17 mouse cellular contexts compared by ENCODE assay signal in genomic region chr12:109926643-109927042, GRCm38 (mm10).
DNase-seq lines count a peak whose midpoint lies in the region; ATAC-seq and TF ChIP-seq lines count a peak whose summit lies in the region.
"Had no signal": no experiment of that assay in that cellular context is flagged by ENCODE, and none has a peak within 500 bp of the region (broad histone marks: within the 10 kb centered on the region; RNA-seq: fewer than 3 reads in every experiment).

No protein-coding gene starts in this region.

- no peak overlapping the region for H3K4me3 ChIP-seq in heart, adult 2 months
- H3K4me3 ChIP-seq in liver, postnatal 0 days (ENCODE audit: low read depth, low read length), result no peak overlapping the region
- H3K4me3 ChIP-seq: embryonic facial prominence, embryonic 13.5 days; forebrain, embryonic 13.5 days; limb, embryonic 15.5 days; neural tube, embryonic 13.5 days had no signal

- no peaks in the 10 kb centered on the region for H3K79me2 ChIP-seq in heart, adult 2 months (replicated peaks; ENCODE audit: control insufficient read depth, insufficient read depth, low read length)

- H3K36me3 ChIP-seq in heart, adult 2 months (ENCODE audit: control insufficient read depth, insufficient read depth, low read length), result no peaks in the 10 kb centered on the region
- H3K36me3 ChIP-seq in liver, postnatal 0 days (replicated peaks; ENCODE audit: insufficient read depth, low read length), result no peaks in the 10 kb centered on the region
- H3K36me3 ChIP-seq: embryonic facial prominence, embryonic 13.5 days; limb, embryonic 15.5 days; neural tube, embryonic 13.5 days had no signal

- H3K4me1 ChIP-seq in heart, adult 2 months (ENCODE audit: control insufficient read depth, insufficient read depth, low read length), result no peaks in the 10 kb centered on the region
- H3K4me1 ChIP-seq in liver, postnatal 0 days (ENCODE audit: insufficient read depth), result no peaks in the 10 kb centered on the region
- H3K4me1 ChIP-seq: embryonic facial prominence, embryonic 13.5 days; neural tube, embryonic 13.5 days had no signal

- TF ChIP-seq POLR2A in heart, adult 2 months (IDR thresholded peaks at IDR 0.05; ENCODE audit: insufficient read depth, low read depth, low read length), result no peak

- no peak overlapping the region for H3K9ac ChIP-seq in heart, adult 2 months (ENCODE audit: low read depth, low read length)
- no peak overlapping the region for H3K9ac ChIP-seq in liver, postnatal 0 days (replicated peaks)
- H3K9ac ChIP-seq: embryonic facial prominence, embryonic 13.5 days; forebrain, embryonic 13.5 days; limb, embryonic 15.5 days; neural tube, embryonic 13.5 days had no signal

- no peak for ATAC-seq in liver, postnatal 0 days
- ATAC-seq in megakaryocyte progenitor cell, adult 5-6 weeks (replicated peaks; ENCODE audit: poor library complexity), result peak; percentile 26; the same call in 1 of the 2 replicates
- ATAC-seq: activated CD4-positive, CD25-positive, alpha-beta regulatory T cell, adult 4 months; forebrain, embryonic 13.5 days had no signal

- H3K27me3 ChIP-seq in heart, adult 2 months (ENCODE audit: control insufficient read depth, insufficient read depth, low read length), result no peaks in the 10 kb centered on the region
- no peaks in the 10 kb centered on the region for H3K27me3 ChIP-seq in liver, postnatal 0 days (ENCODE audit: insufficient read depth, low read length)
- H3K27me3 ChIP-seq: embryonic facial prominence, embryonic 13.5 days; forebrain, embryonic 13.5 days; limb, embryonic 15.5 days; neural tube, embryonic 13.5 days had no signal

- TF ChIP-seq EP300 in heart, adult 2 months (IDR thresholded peaks at IDR 0.05; ENCODE audit: insufficient read depth, low read depth, low read length), result no peak
- TF ChIP-seq EP300 in liver, postnatal 0 days (IDR thresholded peaks at IDR 0.05; ENCODE audit: low read depth), result no peak

- H3K9me3 ChIP-seq in liver, postnatal 0 days (ENCODE audit: low read length), result no peaks in the 10 kb centered on the region
- H3K9me3 ChIP-seq: embryonic facial prominence, embryonic 13.5 days; forebrain, embryonic 13.5 days; limb, embryonic 15.5 days; neural tube, embryonic 13.5 days had no signal

- no peak overlapping the region for H3K4me2 ChIP-seq in liver, postnatal 0 days (ENCODE audit: low read depth, low read length)
- H3K4me2 ChIP-seq: embryonic facial prominence, embryonic 13.5 days; forebrain, embryonic 13.5 days; limb, embryonic 15.5 days; neural tube, embryonic 13.5 days had no signal

- WGBS in heart, adult 2 months, result 43% methylated on average over 12 of the region's 12 CpGs
- WGBS in liver, postnatal 0 days (ENCODE audit: insufficient replicate concordance), result 47% methylated on average over 12 of the region's 12 CpGs

- no peak overlapping the region for H3K27ac ChIP-seq in heart, adult 2 months
- no peak overlapping the region for H3K27ac ChIP-seq in liver, postnatal 0 days (ENCODE audit: low read depth)
- H3K27ac ChIP-seq: embryonic facial prominence, embryonic 13.5 days; forebrain, embryonic 13.5 days; limb, embryonic 15.5 days; neural tube, embryonic 13.5 days had no signal

- DNase-seq in heart, postnatal 4 days, result peak; percentile 14
- DNase-seq in heart, adult 2 months, result no peak
- no peak for DNase-seq in liver, postnatal 0 days
- DNase-seq in liver (no peak), ZHBTc4 (ENCODE audit: low read depth, low spot score) (peak; percentile 64)
- DNase-seq in left cerebral cortex, postnatal 4 days, result no peak
- DNase-seq: adrenal gland, postnatal 25 days; cerebellum, adult 9-11 months; heart, adult 11 months; kidney, postnatal 14 days; layer of hippocampus, adult 9-11 months had no signal

- no peak for TF ChIP-seq CTCF in heart, adult 2 months (IDR thresholded peaks at IDR 0.05)
- 0 out of 2 replicates have a peak, but pooled peaks have one; percentile 29 for TF ChIP-seq CTCF in liver, postnatal 0 days (IDR thresholded peaks at IDR 0.05; ENCODE audit: low read depth)

- intact Hi-C loops in heart, adult 2 months (cut with DNase I), result no loop called here
- intact Hi-C loops in left cerebral cortex, postnatal 4 days (cut with DNase I), result no loop called here

Comparison
In these comparisons a context has a peak if more than half of its experiments do, and no peak if none do; other contexts are left out.
1. DNase-seq: peak in heart, postnatal 4 days (single experiment) and ZHBTc4 (single experiment); none in heart, adult 2 months (0 of 2), liver, postnatal 0 days (single experiment), liver (single experiment) and left cerebral cortex, postnatal 4 days (single experiment).